Mouse (Mus musculus) liver, adult 2 months (tissue): ENCODE measurements around the gene Grifin. TPM values are rescaled to one million over a fixed set of nuclear protein-coding genes. Genes with fewer than 3 reads are reported as not detected.

Experiments
- DNase-seq: peaks from one replicate; pipeline ENCODE4 v3.0.0-alpha.2; 2011; ENCODE audit warnings: low read depth, low spot score; ENCODE audit errors: extremely low read depth
- H3K27ac ChIP-seq: fragments of 200-500 bp; replicated peaks from 2 replicates; pipeline ENCODE4 v1.5.1; 2012; ENCODE audit warnings: low read depth, mild to moderate bottlenecking, control low read depth, inconsistent platforms, low read length; ENCODE audit not compliant: insufficient read depth
- H3K27me3 ChIP-seq: fragments of 200-500 bp; 2 replicates; pipeline ENCODE4 v1.6.1; 2012; ENCODE audit warnings: mild to moderate bottlenecking, moderate library complexity, low read length, inconsistent platforms; ENCODE audit not compliant: control insufficient read depth, insufficient read depth
- H3K36me3 ChIP-seq: fragments of 200-500 bp; 2 replicates; pipeline ENCODE4 v1.6.1; 2012; ENCODE audit warnings: low read length, inconsistent platforms; ENCODE audit not compliant: control insufficient read depth, insufficient read depth
- H3K4me1 ChIP-seq: fragments of 200-500 bp; 2 replicates; pipeline ENCODE4 v1.6.1; 2011; ENCODE audit warnings: low read length; ENCODE audit not compliant: control insufficient read depth, insufficient read depth
- H3K4me3 ChIP-seq: fragments of 200-500 bp; 2 replicates; pipeline ENCODE4 v1.5.1; 2011; ENCODE audit warnings: low read depth, mild to moderate bottlenecking, control low read depth, low read length, moderate library complexity; ENCODE audit not compliant: insufficient read depth
- H3K79me2 ChIP-seq: fragments of 200-500 bp; 2 replicates; pipeline ENCODE4 v1.6.1; 2012; ENCODE audit warnings: inconsistent platforms, mild to moderate bottlenecking, low read length, moderate library complexity; ENCODE audit not compliant: control insufficient read depth, insufficient read depth
- H3K9ac ChIP-seq: fragments of 200-500 bp; 2 replicates; pipeline ENCODE4 v1.6.1; 2012; ENCODE audit warnings: low read depth, mild to moderate bottlenecking, control low read depth, inconsistent platforms, low read length
- CTCF ChIP-seq: fragments of 200-500 bp; IDR thresholded peaks from 2 replicates; pipeline ENCODE4 v1.5.1; 2011; ENCODE audit warnings: low read depth, low read length, control low read depth
- POLR2A ChIP-seq: fragments of 200-500 bp; IDR thresholded peaks from 2 replicates; pipeline ENCODE4 v1.6.1; 2011; ENCODE audit warnings: low read length, control low read depth; ENCODE audit not compliant: insufficient read depth; ENCODE audit errors: extremely low read depth
- WGBS: fragments of 180-500 bp; shearing (Covaris S2); methylation state at CpG from one replicate; pipeline ENCODE4 v1.1.7; 2018; 5-methylcytosine and 5-hydroxymethylcytosine counted together
- polyA plus RNA-seq: library from polyadenylated mRNA; depleted of rRNA; stranded (reverse); fragments of >200 nt; gene quantifications from 2 replicates; pipeline ENCODE4 v1.2.3, GENCODE M21; 2012
- total RNA-seq: library from RNA; depleted of rRNA; stranded (reverse); fragments of >200 nt; gene quantifications from 2 replicates; pipeline ENCODE4 v1.2.3, GENCODE M21; 2014

Gene Grifin
- total and polyA plus RNA-seq, 2 experiments, result not detected

DNA sequence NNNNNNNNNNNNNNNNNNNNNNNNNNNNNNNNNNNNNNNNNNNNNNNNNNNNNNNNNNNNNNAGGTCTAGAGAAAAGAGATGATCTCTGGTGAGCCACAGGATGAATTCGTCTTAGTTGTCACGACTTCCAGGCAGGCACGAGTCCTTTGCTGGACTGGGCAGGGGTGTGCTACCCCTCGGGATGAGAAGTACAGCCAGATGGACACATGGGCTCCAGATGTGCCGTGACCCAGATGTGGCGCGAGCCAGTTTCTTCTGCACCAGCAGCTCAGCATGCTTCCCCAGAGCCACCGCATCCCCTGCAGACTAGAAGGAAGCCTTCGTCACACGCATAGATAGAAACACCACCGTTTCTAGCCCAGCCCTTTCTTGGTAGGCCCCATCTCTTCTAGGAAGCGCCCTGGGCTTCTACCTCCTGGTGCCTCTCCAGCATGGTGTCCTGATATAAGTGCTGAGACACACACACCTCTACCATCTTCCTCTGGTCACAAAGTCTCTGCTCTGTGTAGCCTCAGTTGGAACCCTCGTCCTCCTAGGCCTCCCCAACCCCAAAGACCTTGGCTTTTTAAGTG is 26.7 kb downstream of the Grifin start:
- DNase-seq, result no peak
- no peak overlapping the region for H3K27ac ChIP-seq
- TF ChIP-seq POLR2A (no peak), CTCF (no peak)
- H3K4me1 ChIP-seq, result no peaks in the 10 kb centered on the region
- H3K9ac ChIP-seq, result no peak overlapping the region
- no peaks in the 10 kb centered on the region for H3K27me3 ChIP-seq
- 85% methylated on average over 13 of the region's 13 CpGs for WGBS
- H3K4me3 ChIP-seq, result no peak overlapping the region
- no peaks in the 10 kb centered on the region for H3K36me3 ChIP-seq
- H3K79me2 ChIP-seq, result no peaks in the 10 kb centered on the region

DNA sequence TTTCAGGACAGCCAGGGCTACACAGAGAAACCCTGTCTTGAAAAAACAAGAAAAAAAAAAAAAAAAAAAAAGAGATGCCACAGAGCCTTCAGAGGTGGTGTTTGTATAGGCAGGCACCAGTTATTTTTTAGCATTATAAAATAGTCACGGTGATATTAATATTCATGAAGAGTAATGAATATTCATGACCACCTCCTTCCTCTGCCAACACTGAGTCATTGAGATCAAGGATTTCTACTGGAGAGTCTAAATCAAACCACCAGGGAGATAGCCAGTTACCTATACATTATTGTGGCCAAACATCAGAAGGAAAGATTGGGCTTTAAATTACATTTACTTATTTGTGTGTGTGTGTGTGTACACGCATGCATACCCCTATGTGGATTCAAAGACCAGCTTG is 38.1 kb downstream of the Grifin start:
- no peak overlapping the region for H3K9ac ChIP-seq
- no peaks in the 10 kb centered on the region for H3K36me3 ChIP-seq
- no peaks in the 10 kb centered on the region for H3K27me3 ChIP-seq
- H3K27ac ChIP-seq, result no peak overlapping the region
- DNase-seq, result no peak
- TF ChIP-seq CTCF, result no peak
- no peak for TF ChIP-seq POLR2A
- no peak overlapping the region for H3K4me3 ChIP-seq
- H3K4me1 ChIP-seq, result no peaks in the 10 kb centered on the region
- H3K79me2 ChIP-seq, result no peaks in the 10 kb centered on the region
- 90% methylated on average over 2 of the region's 2 CpGs for WGBS

DNA sequence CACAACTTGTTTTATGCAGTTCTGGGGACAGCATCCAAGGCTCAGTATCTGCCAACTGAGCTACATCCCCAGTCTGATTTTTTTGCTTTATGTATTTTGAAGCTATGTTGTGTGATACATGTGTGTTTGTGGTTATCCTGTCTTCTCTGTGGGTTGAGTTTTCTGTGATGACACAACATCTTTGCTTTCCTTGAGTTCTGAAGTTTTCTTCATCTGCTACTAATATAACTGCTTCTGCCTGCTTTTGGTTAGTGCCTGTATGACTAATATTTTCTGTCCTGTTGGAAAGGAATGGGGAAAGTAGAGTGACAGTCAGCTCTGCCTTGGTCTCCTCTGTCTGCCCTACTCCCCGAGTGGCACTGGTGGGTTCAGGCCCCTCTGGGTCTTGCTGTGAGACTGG is 43.7 kb downstream of the Grifin start:
- TF ChIP-seq CTCF (no peak), POLR2A (no peak)
- 83% methylated on average over 1 of the region's 1 CpGs for WGBS
- H3K79me2 ChIP-seq, result no peaks in the 10 kb centered on the region
- H3K9ac ChIP-seq, result no peak overlapping the region
- H3K27ac ChIP-seq, result no peak overlapping the region
- H3K36me3 ChIP-seq, result no peaks in the 10 kb centered on the region
- no peaks in the 10 kb centered on the region for H3K27me3 ChIP-seq
- no peak overlapping the region for H3K4me3 ChIP-seq
- DNase-seq, result no peak
- no peaks in the 10 kb centered on the region for H3K4me1 ChIP-seq

DNA sequence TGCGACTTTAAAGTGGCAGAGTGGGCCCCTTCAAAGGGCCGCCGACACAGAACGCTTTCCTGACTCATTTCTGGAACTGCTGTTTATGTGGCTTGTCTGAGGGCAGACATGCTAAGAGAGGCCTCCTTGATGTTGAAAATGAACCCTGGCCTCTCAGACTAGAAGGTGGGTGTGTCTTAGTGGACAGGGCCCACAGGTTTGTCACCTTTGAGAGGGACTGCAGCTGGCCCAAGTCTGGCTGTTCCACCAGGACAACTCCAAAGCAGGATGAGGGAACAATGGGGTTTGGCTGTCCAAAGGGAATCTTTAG is 47.0 kb downstream of the Grifin start:
- WGBS, result 96% methylated on average over 4 of the region's 4 CpGs
- DNase-seq, result no peak
- no peak overlapping the region for H3K9ac ChIP-seq
- no peak overlapping the region for H3K4me3 ChIP-seq
- no peaks in the 10 kb centered on the region for H3K27me3 ChIP-seq
- no peaks in the 10 kb centered on the region for H3K36me3 ChIP-seq
- TF ChIP-seq POLR2A, result no peak
- no peak for TF ChIP-seq CTCF
- H3K4me1 ChIP-seq, result no peaks in the 10 kb centered on the region
- H3K27ac ChIP-seq, result no peak overlapping the region
- H3K79me2 ChIP-seq, result no peaks in the 10 kb centered on the region

- Histone ChIP-seq H3K27me3 (no peaks in the 10 kb centered on the region), H3K4me1 (no peaks in the 10 kb centered on the region)
- WGBS, result 91% methylated on average over 21 of the region's 21 CpGs
Measured at GRCm38 (mm10) chr5:140517159-140517920, 47.5 kb downstream of the Grifin start.

More at GRCm38 (mm10) chr5:140517159-140517920, 47.5 kb downstream of the Grifin start:
- Histone ChIP-seq H3K27ac (no peak overlapping the region), H3K79me2 (no peaks in the 10 kb centered on the region), H3K36me3 (no peaks in the 10 kb centered on the region), H3K4me3 (no peak overlapping the region), H3K9ac (no peak overlapping the region)
- DNase-seq, result no peak
- TF ChIP-seq POLR2A, result no peak
- TF ChIP-seq CTCF, result no peak
